Mouse (Mus musculus): ENCODE data around the gene Krtap28-10.

Gene Krtap28-10

DNA sequence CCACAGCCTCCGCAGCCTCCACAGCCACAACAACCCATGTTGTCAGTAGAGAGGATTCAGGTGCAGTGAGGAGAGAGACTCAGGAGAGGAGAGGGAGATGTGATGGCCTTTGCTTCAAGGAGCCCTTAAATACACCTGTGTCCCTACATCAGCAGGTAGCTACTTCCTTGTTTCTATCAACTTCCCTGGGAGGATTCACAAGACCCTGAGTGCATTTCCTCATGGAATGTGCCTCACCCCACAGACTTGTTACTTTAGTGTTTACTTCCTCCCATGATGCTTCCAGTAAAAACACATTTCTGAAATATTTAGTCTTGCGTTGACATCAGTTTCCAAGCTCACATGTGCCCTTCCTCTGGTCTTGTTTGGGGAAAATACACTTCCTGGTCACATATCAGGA, at the start of gene Krtap28-10:
Gene Krtap28-10 (minus strand): TSS at position 101 of the 400 bp plus-strand sequence.
- DNase-seq, result no peak

GRCm38 (mm10) chr1:83091268-83091667, 49.0 kb upstream of the Krtap28-10 start:
- no peak for DNase-seq

DNA sequence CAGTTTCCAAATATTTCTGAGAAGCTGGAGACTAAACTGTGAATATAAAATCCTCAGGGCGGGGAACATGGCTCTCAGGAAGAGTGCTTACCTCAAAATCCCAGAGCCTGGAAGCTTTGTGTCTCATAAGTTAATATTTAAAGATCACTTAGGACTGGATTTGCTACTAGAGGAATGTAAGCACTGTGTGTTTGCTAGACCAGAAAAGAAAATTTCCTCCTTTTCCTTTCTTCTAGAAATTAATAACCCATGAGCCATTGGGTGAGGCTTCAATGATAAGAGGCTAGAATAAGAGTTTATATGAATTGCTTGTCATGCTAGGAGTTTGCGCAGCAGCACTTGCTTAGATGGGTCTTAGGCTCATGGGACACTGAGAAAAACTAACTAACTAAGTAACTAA, 42.5 kb upstream of the Krtap28-10 start:
- DNase-seq, result no peak

DNA sequence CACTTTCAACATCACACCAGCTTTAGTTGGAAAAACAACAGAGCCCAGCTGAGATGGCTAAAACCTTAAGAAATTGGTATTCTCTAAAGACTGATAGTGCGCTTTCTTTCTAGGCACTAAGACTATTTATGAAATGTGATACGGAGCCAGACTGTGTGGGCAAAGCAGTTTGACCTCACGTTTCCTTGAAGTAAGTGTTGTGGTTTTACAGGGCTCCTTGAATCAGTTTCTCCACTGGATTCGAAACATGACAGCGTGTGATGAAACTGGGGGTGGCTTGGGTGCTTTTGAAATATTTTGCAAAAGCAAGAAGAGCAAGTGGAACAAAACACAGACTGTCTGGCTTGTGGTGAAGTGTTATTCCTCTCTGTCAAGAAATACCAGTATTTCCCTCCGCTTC, 34.7 kb upstream of the Krtap28-10 start:
- DNase-seq, result no peak

DNA sequence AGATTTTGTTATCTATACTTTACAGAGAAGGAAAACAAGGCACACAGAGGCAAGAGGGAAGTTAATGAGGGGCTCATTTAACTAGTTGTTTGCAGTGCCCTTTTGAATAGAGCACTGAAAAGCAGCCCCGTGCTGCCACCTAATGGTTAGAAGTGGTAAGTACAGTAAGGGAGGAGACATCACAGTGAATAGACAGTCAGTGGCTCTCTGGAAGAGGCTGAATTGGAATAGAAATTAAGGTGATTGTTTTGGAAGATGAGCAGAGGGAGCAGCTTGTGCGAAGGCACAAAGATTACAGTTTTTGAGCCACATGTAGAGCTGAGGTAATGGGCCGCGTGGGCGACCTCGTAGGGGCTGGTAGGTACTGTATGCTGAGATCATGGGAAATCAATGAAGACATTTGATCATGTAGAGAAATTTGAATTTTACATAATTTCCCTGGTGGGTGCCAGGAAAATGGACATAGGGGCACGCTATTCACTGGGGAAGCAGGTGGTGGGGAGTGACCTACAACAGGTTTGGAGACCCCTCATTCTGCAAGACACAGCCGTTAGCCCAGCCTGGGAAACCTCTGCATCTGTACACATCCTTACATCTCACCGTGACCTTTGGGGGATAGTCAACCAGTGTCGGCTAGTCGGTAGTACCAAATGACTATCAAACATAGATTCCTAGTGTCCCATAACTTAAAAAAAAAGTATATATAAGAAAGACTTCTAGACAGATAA, 34.1 kb upstream of the Krtap28-10 start:
- DNase-seq, result peak; percentile 35

- DNase-seq, result no peak
Observed at GRCm38 (mm10) chr1:83075526-83076189, 33.4 kb upstream of the Krtap28-10 start.

DNA sequence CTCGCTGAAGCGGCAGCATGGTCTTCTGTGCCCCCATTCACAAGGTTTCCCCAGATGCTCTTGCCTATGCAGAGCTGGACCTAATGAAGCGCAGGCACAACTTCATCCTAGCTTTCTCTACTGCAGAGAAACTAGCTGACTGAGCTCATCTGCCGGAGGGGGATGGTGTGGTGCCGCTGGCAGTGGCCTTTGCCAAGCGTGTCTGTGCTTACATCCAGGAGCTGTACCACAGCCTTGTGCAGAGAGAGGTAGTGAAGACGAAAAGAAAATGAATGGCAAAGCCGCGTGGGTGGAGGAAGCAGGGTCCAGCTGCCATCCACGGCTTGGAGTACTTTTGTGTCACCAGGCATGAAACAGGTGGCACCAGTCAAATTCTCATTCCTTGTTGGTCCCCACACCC, 24.9 kb upstream of the Krtap28-10 start:
- DNase-seq, result no peak

DNA sequence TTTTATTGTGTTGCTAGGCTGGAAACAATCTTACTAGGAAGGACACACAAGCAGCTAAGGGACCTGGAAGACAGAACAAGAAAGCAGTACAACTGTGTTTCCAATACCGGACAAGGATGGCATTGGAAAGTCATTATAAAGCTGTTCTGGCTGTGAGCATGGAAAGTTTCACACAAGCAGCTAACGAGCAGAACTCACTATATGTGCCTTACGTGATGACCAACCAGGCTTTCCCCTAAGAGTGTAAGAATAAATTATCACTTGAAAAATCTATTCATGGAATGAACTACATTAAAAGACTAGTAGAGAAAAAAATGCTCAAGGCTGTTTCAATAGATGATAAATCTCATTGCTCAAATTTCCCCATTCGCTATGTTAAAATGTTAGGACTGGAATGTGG, 24.3 kb upstream of the Krtap28-10 start:
- no peak for DNase-seq

- peak; percentile 31 for DNase-seq
Observed at GRCm38 (mm10) chr1:83064851-83065250, 22.6 kb upstream of the Krtap28-10 start.

- DNase-seq, result no peak
Observed at GRCm38 (mm10) chr1:83060643-83061042, 18.4 kb upstream of the Krtap28-10 start, which contains the start of gene Krtap28-13. Gene Krtap28-13, plus strand, starts transcription at chr1:83060930.

DNA sequence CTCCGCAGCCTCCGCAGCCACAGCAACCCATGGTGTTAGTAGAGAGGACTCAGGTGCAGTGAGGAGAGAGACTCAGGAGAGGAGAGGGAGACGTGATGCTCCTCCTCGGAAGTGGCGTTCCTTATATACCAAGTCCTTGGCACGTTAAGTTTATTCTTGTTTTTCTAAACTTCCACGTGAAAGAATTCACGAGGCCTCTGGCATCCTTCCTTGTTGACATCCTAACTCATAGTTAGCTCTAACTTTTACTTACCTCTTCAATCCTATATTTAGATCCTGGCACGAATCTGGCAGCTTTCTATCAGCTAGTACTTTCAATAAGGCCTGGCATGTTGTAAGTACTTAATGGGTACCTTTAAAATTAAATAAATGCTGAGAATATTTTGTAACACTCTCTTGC, 17.0 kb upstream of the Krtap28-10 start, which contains the start of gene A030005K14Rik:
Gene A030005K14Rik (minus strand): TSS at position 101 of the 400 bp plus-strand sequence.
- no peak for DNase-seq

- DNase-seq, result no peak
Observed at GRCm38 (mm10) chr1:83058481-83058880, 16.2 kb upstream of the Krtap28-10 start.

DNA sequence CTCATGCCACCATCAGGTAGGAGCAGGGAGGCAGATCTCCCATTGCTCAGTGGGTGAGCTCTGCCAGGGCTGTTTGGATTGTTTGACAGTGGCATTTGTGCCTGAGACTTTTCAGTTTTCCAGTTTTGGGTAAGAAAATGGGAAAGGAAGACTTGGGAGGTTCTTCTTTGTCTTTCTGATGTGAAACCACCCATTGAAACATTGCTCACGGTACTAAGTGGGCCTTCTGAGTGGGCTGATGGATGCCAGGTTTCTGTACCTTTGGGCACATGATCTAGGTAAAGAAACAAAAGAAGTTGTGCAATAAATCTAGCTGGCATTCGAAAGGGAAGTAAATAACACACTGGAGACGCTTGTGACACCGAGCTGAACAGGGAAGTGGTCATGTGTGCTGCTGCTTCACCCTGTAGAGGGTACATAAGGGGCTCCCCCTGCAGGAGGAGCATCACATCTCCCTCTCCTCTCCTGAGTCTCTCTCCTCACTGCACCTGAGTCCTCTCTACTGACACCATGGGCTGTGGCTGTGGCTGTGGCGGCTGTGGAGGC, 2.7 kb upstream of the Krtap28-10 start, which contains the start of gene Gm47969:
Gene Gm47969 (plus strand): TSS at position 51 of the 546 bp plus-strand sequence.
- no peak for DNase-seq

GRCm38 (mm10) chr1:83039080-83039479, 3.2 kb downstream of the Krtap28-10 start:
- no peak for DNase-seq

DNA sequence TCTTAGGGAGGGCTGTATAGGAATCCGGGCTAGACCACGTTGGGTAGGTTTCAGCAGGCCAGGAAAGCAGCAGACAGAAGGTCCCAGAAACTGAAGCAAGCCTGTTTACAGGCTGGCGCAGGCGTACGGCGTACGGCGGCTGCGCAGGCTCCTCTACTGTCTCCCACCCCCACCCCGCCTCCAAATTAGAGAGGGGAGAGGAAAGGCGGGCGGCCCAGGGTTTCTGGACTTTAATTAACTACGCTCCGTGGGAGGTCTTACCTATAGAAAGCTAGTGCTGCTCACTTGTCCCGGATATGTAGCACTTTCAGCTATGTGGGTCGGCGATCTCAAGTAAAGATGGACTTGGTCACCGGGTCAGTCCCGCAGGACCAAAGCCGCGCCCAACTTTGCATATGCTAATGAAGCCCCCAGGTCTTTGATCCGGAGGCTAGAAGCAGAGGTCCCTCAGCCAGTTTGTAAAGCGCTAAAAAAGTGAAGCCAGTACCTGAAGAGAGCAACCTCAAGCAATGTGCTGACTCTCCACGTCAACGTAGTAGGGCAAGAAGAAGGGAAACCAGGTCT, 4.1 kb downstream of the Krtap28-10 start, which contains the start of gene Slc19a3:
Gene Slc19a3 (minus strand): TSS at position 340 of the 564 bp plus-strand sequence.
- DNase-seq, result peak; percentile 32

GRCm38 (mm10) chr1:83036892-83037667, 5.2 kb downstream of the Krtap28-10 start:
- DNase-seq, result no peak

DNA sequence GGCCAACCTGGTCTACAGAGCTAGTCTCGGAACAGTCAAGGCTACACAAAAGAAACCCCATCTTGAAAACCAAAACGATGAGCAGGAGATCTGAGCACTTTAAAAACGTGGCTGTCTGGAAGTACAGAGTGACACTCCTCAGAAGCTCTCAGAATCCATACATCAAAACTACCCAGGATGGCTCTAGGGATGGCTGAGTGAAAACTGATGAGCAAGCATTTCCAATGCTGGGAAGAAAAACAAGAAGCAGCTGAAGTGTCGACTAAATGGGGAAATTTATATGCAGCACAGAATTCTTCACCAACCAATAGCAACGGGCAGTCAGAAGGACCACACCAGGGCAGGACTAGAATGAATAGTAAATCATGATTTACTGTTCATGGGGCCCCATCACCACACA, 7.8 kb downstream of the Krtap28-10 start:
- DNase-seq, result no peak

DNA sequence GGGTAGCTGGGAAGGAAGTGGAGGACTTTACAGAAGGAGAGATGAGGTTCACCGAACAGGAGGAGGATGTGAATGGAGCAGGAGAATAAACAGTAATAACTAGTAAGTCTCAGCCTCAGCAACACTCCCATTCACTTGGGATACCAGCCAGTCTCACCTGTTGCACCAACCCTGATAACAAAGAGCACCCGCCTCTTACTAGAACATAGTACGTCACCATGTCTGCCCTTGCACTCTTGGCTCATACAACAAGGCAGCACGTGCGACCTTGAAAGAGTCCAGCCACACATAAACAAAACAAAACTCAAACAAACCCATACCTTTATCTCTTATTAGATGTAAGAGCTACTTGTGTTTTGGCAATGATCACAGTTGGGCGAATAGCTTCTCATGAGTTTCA, 9.8 kb downstream of the Krtap28-10 start:
- no peak for DNase-seq

DNA sequence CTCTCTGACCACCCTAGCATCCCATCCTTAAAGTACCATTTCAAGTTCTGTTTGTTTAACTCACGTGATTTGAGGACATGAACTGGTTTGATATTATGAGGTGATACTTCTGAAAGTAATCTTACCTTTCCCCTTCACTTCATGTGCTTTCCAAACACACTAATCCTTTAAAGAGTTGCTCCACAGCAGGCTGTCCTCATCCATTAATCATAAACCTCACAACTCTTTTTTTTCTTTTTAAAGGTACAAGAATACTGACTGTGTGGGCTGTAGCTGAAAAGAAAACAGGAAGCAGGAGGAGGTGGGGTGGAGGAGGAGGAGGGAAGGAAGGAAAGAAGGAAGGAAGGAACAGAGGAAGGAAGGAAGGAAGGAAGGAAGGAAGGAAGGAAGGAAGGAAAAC, 10.3 kb downstream of the Krtap28-10 start:
- no peak for DNase-seq

DNA sequence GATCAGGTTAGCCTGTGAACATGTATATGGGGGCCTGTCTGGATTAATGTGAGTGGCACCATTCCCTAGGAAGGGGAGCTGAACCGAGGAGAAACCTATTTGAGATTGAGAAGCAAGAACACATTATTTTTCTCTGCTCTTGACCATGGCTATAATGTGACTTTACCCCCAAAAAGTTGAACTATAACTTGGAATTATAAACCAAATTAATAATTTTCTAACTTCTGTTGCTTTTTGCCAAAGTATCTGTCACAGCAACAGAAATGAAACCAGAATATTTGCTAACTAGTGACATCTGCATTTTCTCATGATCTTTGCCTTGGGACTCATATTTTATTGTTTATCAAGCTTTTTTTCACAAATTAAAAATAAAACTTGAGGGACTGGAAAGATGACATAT, 25.7 kb downstream of the Krtap28-10 start:
- no peak for DNase-seq

DNA sequence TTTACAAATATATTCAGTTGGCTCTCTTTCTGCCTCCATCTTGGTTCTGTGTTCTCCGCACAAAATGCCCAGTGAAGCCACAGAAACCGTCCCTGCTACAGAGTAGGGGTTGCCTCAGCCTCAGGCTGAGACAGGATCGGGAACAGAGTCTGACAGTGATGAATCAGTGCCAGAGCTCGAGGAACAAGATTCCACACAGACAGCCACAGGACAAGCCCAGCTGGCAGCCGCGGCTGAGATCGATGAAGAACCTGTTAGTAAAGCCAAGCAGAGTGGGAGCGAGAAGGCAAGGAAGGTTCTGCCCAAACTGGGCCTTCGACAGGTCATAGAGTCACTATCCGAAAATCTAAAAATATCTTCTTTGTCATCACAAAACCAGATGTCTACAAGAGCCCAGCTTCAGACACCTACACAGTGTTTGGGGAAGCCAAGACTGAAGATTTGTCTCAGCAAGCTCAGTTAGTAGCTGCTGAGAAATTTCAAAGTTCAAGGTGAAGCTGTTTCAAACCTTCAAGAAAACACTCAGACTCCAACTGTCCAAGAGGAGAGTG, 26.9 kb downstream of the Krtap28-10 start:
- DNase-seq, result no peak

GRCm38 (mm10) chr1:83014477-83014876, 27.8 kb downstream of the Krtap28-10 start:
- DNase-seq, result no peak
